Mouse (Mus musculus): Measurements from ENCODE around the gene Ralgapa2.

GRCm38 (mm10) chr2:146511911-146512580 is at the start of gene Ralgapa2:
- TF ChIP-seq POLR2A (IDR thresholded peaks at IDR 0.05; ENCODE audit: insufficient read depth, low read length) (peak; percentile 27), EP300 (IDR thresholded peaks at IDR 0.05; ENCODE audit: insufficient read depth, low read depth, low read length) (no peak), CTCF (IDR thresholded peaks at IDR 0.05; ENCODE audit: low read depth, low read length) (no peak)

Data from ES-Bruce4 (cell line).